Mouse (Mus musculus) adrenal gland, adult 18-20 months (tissue): ENCODE measurements around the gene Bcas2. TPM values are rescaled to one million over a fixed set of nuclear protein-coding genes. Genes with fewer than 3 reads are reported as not detected.
"Not testable (repeated sequence)": the region's sequence is repeated elsewhere in the genome, so short reads cannot be mapped to it uniquely, and the experiment has no call there.

Experiments used
- DNase-seq, 2 experiments: peaks; one replicate each; pipeline ENCODE4 v3.0.0; 2021 to 2022; ENCODE audit warnings: low spot score in 2 of 2
- total RNA-seq, 2 experiments: library from RNA; stranded (reverse); gene quantifications; 1 replicate in 1 of 2; 2 replicates in 1 of 2; pipeline ENCODE4 v1.2.3; 2021

The Bcas2 gene
- total RNA-seq, 2 experiments from 2014 or later = 48.2 to 58.8 TPM

- DNase-seq = no peak
These were observed 17.7 kb upstream of the Bcas2 start for GRCm38 (mm10) chr3:103153761-103154160.

- DNase-seq = no peak
These were observed 12.1 kb upstream of the Bcas2 start for GRCm38 (mm10) chr3:103159232-103159900.

- DNase-seq = peak; percentile 68 to 77
These were observed 1.7 kb upstream of the Bcas2 start for GRCm38 (mm10) chr3:103169771-103170170.

- DNase-seq = no peak
These were observed 1.2 kb downstream of the Bcas2 start for GRCm38 (mm10) chr3:103172615-103173014.

- DNase-seq = no peak
These were observed 5.3 kb downstream of the Bcas2 start for GRCm38 (mm10) chr3:103176740-103177139.

- no peak for DNase-seq
These were observed 8.1 kb downstream of the Bcas2 start for GRCm38 (mm10) chr3:103179527-103179926.

GRCm38 (mm10) chr3:103181171-103181570 lies 9.7 kb downstream of the Bcas2 start:
- no peak for DNase-seq

- no peak for DNase-seq
These were observed 11.4 kb downstream of the Bcas2 start for GRCm38 (mm10) chr3:103182821-103183220.

GRCm38 (mm10) chr3:103184467-103184866 lies 13.0 kb downstream of the Bcas2 start:
- not testable (repeated sequence) for DNase-seq

GRCm38 (mm10) chr3:103188451-103188850 lies 17.0 kb downstream of the Bcas2 start:
- DNase-seq = no peak

- no peak for DNase-seq
These were observed 17.4 kb downstream of the Bcas2 start for GRCm38 (mm10) chr3:103188856-103189255.

- no peak for DNase-seq
These were observed 20.7 kb downstream of the Bcas2 start for GRCm38 (mm10) chr3:103192161-103192560.

GRCm38 (mm10) chr3:103193186-103193585 lies 21.7 kb downstream of the Bcas2 start:
- no peak for DNase-seq

- DNase-seq = no peak
These were observed 24.9 kb downstream of the Bcas2 start for GRCm38 (mm10) chr3:103196320-103196823.

- DNase-seq = no peak
These were observed 27.9 kb downstream of the Bcas2 start for GRCm38 (mm10) chr3:103199386-103199785.

GRCm38 (mm10) chr3:103201105-103201504 lies 29.6 kb downstream of the Bcas2 start:
- DNase-seq = not testable (repeated sequence)

GRCm38 (mm10) chr3:103203554-103203953 lies 32.1 kb downstream of the Bcas2 start:
- DNase-seq = no peak

GRCm38 (mm10) chr3:103204445-103204844 lies 33.0 kb downstream of the Bcas2 start:
- no peak for DNase-seq

- no peak for DNase-seq
These were observed 34.9 kb downstream of the Bcas2 start for GRCm38 (mm10) chr3:103206393-103206792.

- DNase-seq = no peak
These were observed 36.3 kb downstream of the Bcas2 start for GRCm38 (mm10) chr3:103207749-103208148.

- no peak for DNase-seq
These were observed 36.8 kb downstream of the Bcas2 start for GRCm38 (mm10) chr3:103208237-103208636.

GRCm38 (mm10) chr3:103211101-103211500 lies 39.6 kb downstream of the Bcas2 start:
- no peak for DNase-seq

GRCm38 (mm10) chr3:103212142-103212541 lies 40.7 kb downstream of the Bcas2 start:
- no peak for DNase-seq
